Mouse (Mus musculus): Measurements from ENCODE around the gene Vcp. TPM values are rescaled to one million over a fixed set of nuclear protein-coding genes. Genes with fewer than 3 reads are reported as not detected.

The Vcp gene
- total and polyA plus RNA-seq, 3 experiments: 200 to 462 (median 237) TPM

DNA sequence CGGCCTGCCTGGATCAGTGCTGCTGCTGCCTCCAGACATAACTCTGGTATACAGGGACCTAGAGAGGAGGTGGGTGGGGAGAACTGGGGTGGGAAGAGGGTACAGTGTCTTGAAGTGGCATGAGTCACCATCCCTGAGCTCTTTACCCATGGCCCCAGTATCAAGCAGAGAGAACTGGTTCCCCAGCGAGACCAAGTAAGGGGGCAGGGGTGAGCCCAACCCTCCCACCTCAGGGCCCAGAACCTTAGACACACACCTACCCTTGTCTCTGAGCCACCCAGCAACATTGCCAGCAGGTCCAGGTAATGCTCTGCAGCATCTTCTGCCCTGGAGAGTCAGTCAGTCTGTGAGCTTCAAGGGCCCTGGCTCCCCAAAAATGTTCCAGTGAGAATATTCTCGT, 4.6 kb upstream of the Vcp start:
- DNase-seq (ENCODE audit: extremely low read depth): no peak
- H3K36me3 ChIP-seq (replicated peaks in 1 of 2; ENCODE audit: control insufficient read depth in 1 of 2, insufficient read depth in 1 of 2, low read length in 1 of 2): peaks cover 28 to 65% of the 10 kb centered on the region in 2 experiments
- dilution Hi-C loops (cut with MboI; ENCODE audit: extremely low pct_ligation_motif_present, extremely low pct_unique_long_range_greater_than_20kb, low sequenced_read_pairs): no loop called here

DNA sequence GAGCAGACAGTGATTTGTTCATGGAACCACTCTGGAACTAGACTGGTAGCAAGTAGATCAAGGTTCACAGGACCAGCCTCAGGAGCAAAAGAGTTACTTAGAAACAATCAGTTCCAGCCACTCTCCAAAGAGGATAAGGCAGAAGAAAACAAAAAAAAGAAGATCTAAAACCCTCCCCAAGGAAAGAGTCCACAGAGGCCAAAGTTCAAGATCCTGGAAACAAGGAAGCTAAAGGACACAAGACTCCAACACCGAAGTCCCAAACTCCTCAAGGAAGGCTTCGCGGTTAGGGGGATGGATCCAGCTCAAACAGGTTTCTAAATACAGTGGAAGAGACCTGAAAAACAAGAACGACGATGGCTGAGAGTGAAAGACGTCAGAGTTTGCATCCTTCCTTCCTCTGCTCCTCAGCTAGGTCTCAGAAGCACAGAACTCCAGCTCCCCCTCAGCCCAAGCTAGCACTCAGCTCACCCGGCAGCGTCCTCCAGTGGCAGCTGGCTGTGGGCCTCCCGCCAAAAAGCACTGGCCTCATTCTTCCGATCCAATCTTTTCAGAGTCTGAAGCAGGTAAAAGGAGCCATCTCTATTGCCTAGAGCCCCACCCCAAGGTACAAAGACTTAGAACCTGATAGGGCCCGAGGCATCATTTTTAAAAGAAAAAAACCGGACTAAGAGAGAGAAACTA, 2.6 kb upstream of the Vcp start:
- dilution Hi-C loops (cut with MboI; ENCODE audit: extremely low pct_ligation_motif_present, extremely low pct_unique_long_range_greater_than_20kb, low sequenced_read_pairs) (no loop called here), in situ Hi-C loops (cut with MboI; ENCODE audit: low pct_ligation_motif_present, low pct_unique_long_range_greater_than_20kb, low sequenced_read_pairs) (loop anchor here (25.0 kb wide), 1 partner anchor 559 kb away; the partner anchor contains the start of genes Creb3 and Tln1)
- H3K79me2 ChIP-seq (replicated peaks; ENCODE audit: control insufficient read depth, extremely low read depth, insufficient read depth, poor library complexity, severe bottlenecking): peaks cover 20% of the 10 kb centered on the region
- H3K36me3 ChIP-seq (replicated peaks in 1 of 2; ENCODE audit: control insufficient read depth in 1 of 2, insufficient read depth in 1 of 2, low read length in 1 of 2): peaks cover 25 to 58% of the 10 kb centered on the region in 2 experiments
- H3K4me1 ChIP-seq (ENCODE audit: control insufficient read depth in 1 of 2, insufficient read depth in 2 of 2): peaks cover 0 to 7% of the 10 kb centered on the region in 2 experiments; a peak in 2 of 4 replicates
- no peak overlapping the region for H3K4me2 ChIP-seq (ENCODE audit: insufficient read depth, low read depth, poor library complexity, severe bottlenecking)
- TF ChIP-seq ZKSCAN1 (IDR thresholded peaks at IDR 0.05; ENCODE audit: borderline replicate concordance, low read depth, low read length) (no peak), MAZ (IDR thresholded peaks at IDR 0.05; ENCODE audit: low read depth, low read length) (no peak), ETS1 (conservative IDR thresholded peaks at IDR 0.05; ENCODE audit: low read depth, low read length) (no peak)
- H3K9me3 ChIP-seq (replicated peaks; ENCODE audit: low read length): no peaks in the 10 kb centered on the region
- H3K9ac ChIP-seq (ENCODE audit: insufficient read depth, low read depth): no peak overlapping the region
- H3K27ac ChIP-seq (ENCODE audit: insufficient read depth, low read depth): no peak overlapping the region
- H3K4me3 ChIP-seq (replicated peaks in 1 of 3; ENCODE audit: low read depth in 2 of 3, low read length in 2 of 3, poor library complexity in 1 of 3): no peak overlapping the region
- DNase-seq (ENCODE audit: extremely low read depth): no peak
- H3K27me3 ChIP-seq (replicated peaks): no peaks in the 10 kb centered on the region

More for the DNA sequence above, 4.6 kb upstream of the Vcp start:
- in situ Hi-C loops (cut with MboI; ENCODE audit: low pct_ligation_motif_present, low pct_unique_long_range_greater_than_20kb, low sequenced_read_pairs): loop anchor here (25.0 kb wide), 1 partner anchor 557 kb away; the partner anchor contains the start of genes Creb3 and Tln1
- H3K79me2 ChIP-seq (replicated peaks; ENCODE audit: control insufficient read depth, extremely low read depth, insufficient read depth, poor library complexity, severe bottlenecking): 0 out of 2 replicates have a peak, but pooled peaks cover 2% of the 10 kb centered on the region
- TF ChIP-seq PAX5 (IDR thresholded peaks at IDR 0.05; ENCODE audit: low read length) (no peak), ZKSCAN1 (IDR thresholded peaks at IDR 0.05; ENCODE audit: borderline replicate concordance, low read depth, low read length) (no peak), MAZ (IDR thresholded peaks at IDR 0.05; ENCODE audit: low read depth, low read length) (no peak), ELF1 (IDR thresholded peaks at IDR 0.05; ENCODE audit: low read depth, low read length) (no peak), KAT2A (IDR thresholded peaks at IDR 0.05; ENCODE audit: insufficient replicate concordance, low read length) (no peak), MEF2A (IDR thresholded peaks at IDR 0.05; ENCODE audit: borderline replicate concordance, low read depth, low read length) (no peak), E2F4 (IDR thresholded peaks at IDR 0.05; ENCODE audit: insufficient replicate concordance, low read depth, low read length) (no peak)
- no peak overlapping the region for H3K9ac ChIP-seq (ENCODE audit: insufficient read depth, low read depth)
- no peak overlapping the region for H3K27ac ChIP-seq (ENCODE audit: insufficient read depth, low read depth)
- H3K4me3 ChIP-seq (replicated peaks in 1 of 3; ENCODE audit: low read depth in 2 of 3, low read length in 2 of 3, poor library complexity in 1 of 3): no peak overlapping the region
- peaks cover 7 to 16% of the 10 kb centered on the region in 2 experiments; a peak in 3 of 4 replicates for H3K4me1 ChIP-seq (ENCODE audit: control insufficient read depth in 1 of 2, insufficient read depth in 2 of 2)
- no peaks in the 10 kb centered on the region for H3K9me3 ChIP-seq (replicated peaks; ENCODE audit: low read length)
- H3K4me2 ChIP-seq (ENCODE audit: insufficient read depth, low read depth, poor library complexity, severe bottlenecking): no peak overlapping the region
- no peaks in the 10 kb centered on the region for H3K27me3 ChIP-seq (replicated peaks)

DNA sequence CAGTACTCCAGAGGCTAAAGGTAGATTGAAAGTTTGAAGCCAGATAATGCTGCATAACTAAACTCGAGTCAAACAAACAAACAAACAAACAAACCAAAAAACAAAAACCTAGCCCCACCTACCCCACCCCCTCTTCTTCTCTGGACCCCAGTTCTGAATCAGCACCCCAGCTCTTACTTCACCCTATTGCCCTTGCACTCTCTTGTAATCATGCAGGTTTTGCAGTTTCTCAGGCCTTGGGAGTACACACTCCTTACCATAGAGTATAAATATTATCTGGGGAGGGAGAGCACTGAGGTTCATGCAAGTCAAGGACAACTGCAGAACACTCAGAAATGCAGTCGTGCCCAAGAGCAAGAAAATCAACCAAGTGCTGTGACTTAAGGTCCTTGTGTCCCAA, 965 bp upstream of the Vcp start:
- H3K9me3 ChIP-seq (replicated peaks; ENCODE audit: low read length): no peaks in the 10 kb centered on the region
- no peak overlapping the region for H3K4me3 ChIP-seq (replicated peaks in 1 of 3; ENCODE audit: low read depth in 2 of 3, low read length in 2 of 3, poor library complexity in 1 of 3)
- peaks cover 18 to 54% of the 10 kb centered on the region in 2 experiments for H3K36me3 ChIP-seq (replicated peaks in 1 of 2; ENCODE audit: control insufficient read depth in 1 of 2, insufficient read depth in 1 of 2, low read length in 1 of 2)
- H3K79me2 ChIP-seq (replicated peaks; ENCODE audit: control insufficient read depth, extremely low read depth, insufficient read depth, poor library complexity, severe bottlenecking): peaks cover 34% of the 10 kb centered on the region
- H3K9ac ChIP-seq (ENCODE audit: insufficient read depth, low read depth): no peak overlapping the region
- dilution Hi-C loops (cut with MboI; ENCODE audit: extremely low pct_ligation_motif_present, extremely low pct_unique_long_range_greater_than_20kb, low sequenced_read_pairs) (no loop called here), in situ Hi-C loops (cut with MboI; ENCODE audit: low pct_ligation_motif_present, low pct_unique_long_range_greater_than_20kb, low sequenced_read_pairs) (loop anchor here (25.0 kb wide), 1 partner anchor 561 kb away; the partner anchor contains the start of genes Creb3 and Tln1)
- no peaks in the 10 kb centered on the region for H3K27me3 ChIP-seq (replicated peaks)
- no peak for DNase-seq (ENCODE audit: extremely low read depth)
- H3K4me2 ChIP-seq (ENCODE audit: insufficient read depth, low read depth, poor library complexity, severe bottlenecking): no peak overlapping the region
- TF ChIP-seq MAX (IDR thresholded peaks at IDR 0.05; ENCODE audit: low read length): no peak
- TF ChIP-seq ZMIZ1 (IDR thresholded peaks at IDR 0.05; ENCODE audit: low read depth, low read length): no peak
- no peak for TF ChIP-seq PAX5 (IDR thresholded peaks at IDR 0.05; ENCODE audit: low read length)
- no peak for TF ChIP-seq JUN (IDR thresholded peaks at IDR 0.05; ENCODE audit: insufficient read depth, low read depth, low read length)
- TF ChIP-seq SIN3A (IDR thresholded peaks at IDR 0.05; ENCODE audit: low read length): no peak
- TF ChIP-seq CHD2 (IDR thresholded peaks at IDR 0.05; ENCODE audit: low read length): no peak
- TF ChIP-seq HCFC1 (IDR thresholded peaks at IDR 0.05; ENCODE audit: low read depth, low read length): no peak
- no peak for TF ChIP-seq IRF4 (IDR thresholded peaks at IDR 0.05; ENCODE audit: low read depth, low read length)
- TF ChIP-seq TBP (conservative IDR thresholded peaks at IDR 0.05; ENCODE audit: low read depth, low read length): no peak
- H3K27ac ChIP-seq (ENCODE audit: insufficient read depth, low read depth): no peak overlapping the region
- peaks cover 0 to 19% of the 10 kb centered on the region in 2 experiments; a peak in 2 of 4 replicates for H3K4me1 ChIP-seq (ENCODE audit: control insufficient read depth in 1 of 2, insufficient read depth in 2 of 2)
